Mouse (Mus musculus): Measurements from ENCODE around the gene Cela1.

DNA sequence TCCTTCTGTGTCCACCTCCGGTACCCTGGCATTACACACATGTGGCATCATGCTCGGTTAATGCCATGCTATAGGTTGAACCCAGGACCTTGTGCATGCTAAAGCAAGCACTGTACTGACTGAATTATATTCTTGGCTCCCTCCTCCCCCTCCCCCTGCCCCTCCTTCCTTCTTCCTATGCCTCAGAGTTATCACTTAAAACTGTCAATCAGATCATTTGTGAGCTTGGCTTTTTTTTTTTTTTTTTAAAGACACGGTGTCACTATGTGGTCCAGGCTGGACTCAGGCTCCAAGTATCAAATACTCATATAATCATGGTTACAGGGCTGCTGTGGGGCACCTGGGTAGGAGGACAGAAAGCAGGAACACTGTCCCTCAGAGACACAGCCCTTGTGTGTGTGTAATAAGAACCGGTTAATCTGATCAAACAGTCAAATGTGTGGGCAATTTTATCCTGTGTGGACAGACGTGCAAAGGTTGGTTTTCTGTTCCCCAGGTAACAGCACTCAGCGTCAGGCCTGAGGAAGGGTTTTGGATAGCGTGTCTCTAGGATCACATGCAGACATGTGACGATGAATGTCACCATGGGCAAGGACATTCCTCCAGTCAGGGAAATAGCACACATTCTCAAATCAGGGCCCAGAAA lies 20.8 kb upstream of the Cela1 start:
- TF ChIP-seq GATA1 (IDR thresholded peaks at IDR 0.05; ENCODE audit: low read length): no peak
- no peak for TF ChIP-seq TAL1 (IDR thresholded peaks at IDR 0.05; ENCODE audit: low read length)
